Mouse (Mus musculus): Measurements from ENCODE around the gene Duox1. TPM values are rescaled to one million over a fixed set of nuclear protein-coding genes. Genes with fewer than 3 reads are reported as not detected.

The Duox1 gene
- polyA plus RNA-seq, 1 experiment = not detected

DNA sequence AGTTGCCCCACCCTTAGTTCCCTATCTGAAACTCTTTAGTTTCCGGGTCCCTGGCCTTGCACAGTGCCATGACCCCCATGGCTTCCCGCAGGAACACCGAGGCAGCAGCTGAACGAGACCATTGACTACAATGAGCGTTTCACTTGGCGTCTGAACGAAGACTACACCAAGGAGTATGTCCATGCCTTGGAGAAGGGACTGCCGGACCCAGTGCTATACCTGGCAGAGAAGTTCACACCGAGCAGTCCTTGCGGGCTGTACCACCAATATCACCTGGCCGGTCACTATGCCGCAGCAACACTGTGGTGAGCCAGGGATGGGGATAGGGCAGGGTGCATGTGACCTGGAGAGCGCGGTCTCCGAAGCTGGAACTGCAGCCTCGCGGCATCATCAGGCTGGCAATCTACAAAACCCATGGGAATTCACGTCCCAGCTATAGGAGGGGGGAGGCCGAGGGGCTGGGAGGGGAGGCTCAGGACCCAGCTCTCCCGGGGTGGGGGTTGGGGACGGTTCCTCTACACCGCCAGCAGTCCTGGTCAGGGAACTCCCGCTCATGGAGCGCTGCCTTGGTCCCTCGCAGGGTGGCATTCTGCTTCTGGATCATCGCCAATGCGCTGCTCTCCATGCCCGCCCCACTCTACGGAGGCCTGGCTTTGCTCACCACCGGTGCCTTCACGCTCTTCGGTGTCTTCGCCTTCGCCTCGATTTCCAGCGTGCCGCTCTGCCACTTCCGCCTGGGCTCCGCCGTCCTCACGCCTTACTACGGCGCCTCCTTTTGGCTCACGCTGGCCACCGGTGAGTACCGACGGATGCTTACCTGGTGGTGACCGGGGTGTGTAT is 14.2 kb upstream of the Duox1 start:
- peaks cover 15% of the 10 kb centered on the region; the same call in 1 of the 2 replicates for H3K4me1 ChIP-seq (ENCODE audit: control insufficient read depth, insufficient read depth, insufficient read length)
- WGBS = 4% methylated on average over 48 of the region's 48 CpGs
- H3K36me3 ChIP-seq (ENCODE audit: control insufficient read depth, insufficient read depth, low read length) = no peaks in the 10 kb centered on the region
- DNase-seq (ENCODE audit: low read depth in 1 of 2, low spot score in 2 of 2) = no peak
- peak overlapping the region; percentile 31; the same call in 1 of the 2 replicates for H3K4me3 ChIP-seq (ENCODE audit: extremely low read depth, insufficient read depth, insufficient read length)
- TF ChIP-seq POLR2A (IDR thresholded peaks at IDR 0.05; ENCODE audit: low read depth, low read length) (no peak), CTCF (IDR thresholded peaks at IDR 0.05; ENCODE audit: extremely low read depth, insufficient read depth, insufficient read length, insufficient replicate concordance) (no peak)
- H3K27me3 ChIP-seq (ENCODE audit: control insufficient read depth, insufficient read depth, low read length) = peaks cover 38% of the 10 kb centered on the region
- no peak overlapping the region for H3K27ac ChIP-seq (ENCODE audit: insufficient read depth, low read length)

DNA sequence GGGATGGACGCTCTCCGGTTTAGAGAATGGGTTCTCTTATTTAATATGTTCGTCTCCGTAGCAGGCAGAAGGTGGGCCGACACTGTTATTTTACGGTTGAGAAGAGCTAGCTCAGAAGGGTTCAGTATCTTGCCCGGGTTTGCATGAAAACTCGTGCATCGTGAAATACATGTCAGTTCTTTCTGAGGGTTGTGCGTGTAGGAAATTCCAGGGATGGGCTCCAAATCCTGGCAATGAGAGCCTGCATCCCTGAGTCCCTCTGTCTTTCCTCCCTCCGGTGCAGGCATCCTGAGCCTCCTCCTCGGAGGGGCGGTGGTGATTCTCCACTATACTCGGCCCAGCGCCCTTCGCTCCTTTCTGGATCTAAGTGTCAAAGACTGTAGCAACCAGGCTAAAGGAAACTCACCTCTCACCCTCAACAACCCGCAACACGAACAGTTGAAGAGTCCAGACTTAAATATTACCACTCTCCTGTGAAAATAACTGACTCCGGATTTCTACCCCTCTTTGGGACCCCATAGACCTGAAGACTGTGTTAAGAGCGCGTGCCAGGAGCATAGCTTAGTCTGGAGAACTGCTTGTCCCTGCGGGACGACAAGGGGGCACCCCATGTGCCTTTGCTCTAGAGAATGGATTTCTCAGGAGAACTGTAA is 13.4 kb upstream of the Duox1 start:
- Histone ChIP-seq H3K4me1 (ENCODE audit: control insufficient read depth, insufficient read depth, insufficient read length) (peaks cover 15% of the 10 kb centered on the region; the same call in 1 of the 2 replicates), H3K27ac (ENCODE audit: insufficient read depth, low read length) (no peak overlapping the region), H3K27me3 (ENCODE audit: control insufficient read depth, insufficient read depth, low read length) (peaks cover 36% of the 10 kb centered on the region), H3K4me3 (ENCODE audit: extremely low read depth, insufficient read depth, insufficient read length) (peak overlapping the region; percentile 31; the same call in 1 of the 2 replicates), H3K36me3 (ENCODE audit: control insufficient read depth, insufficient read depth, low read length) (no peaks in the 10 kb centered on the region)
- no peak for DNase-seq (ENCODE audit: low read depth in 1 of 2, low spot score in 2 of 2)
- 14% methylated on average over 23 of the region's 23 CpGs for WGBS
- TF ChIP-seq CTCF (IDR thresholded peaks at IDR 0.05; ENCODE audit: extremely low read depth, insufficient read depth, insufficient read length, insufficient replicate concordance) = no peak
- no peak for TF ChIP-seq POLR2A (IDR thresholded peaks at IDR 0.05; ENCODE audit: low read depth, low read length)

DNA sequence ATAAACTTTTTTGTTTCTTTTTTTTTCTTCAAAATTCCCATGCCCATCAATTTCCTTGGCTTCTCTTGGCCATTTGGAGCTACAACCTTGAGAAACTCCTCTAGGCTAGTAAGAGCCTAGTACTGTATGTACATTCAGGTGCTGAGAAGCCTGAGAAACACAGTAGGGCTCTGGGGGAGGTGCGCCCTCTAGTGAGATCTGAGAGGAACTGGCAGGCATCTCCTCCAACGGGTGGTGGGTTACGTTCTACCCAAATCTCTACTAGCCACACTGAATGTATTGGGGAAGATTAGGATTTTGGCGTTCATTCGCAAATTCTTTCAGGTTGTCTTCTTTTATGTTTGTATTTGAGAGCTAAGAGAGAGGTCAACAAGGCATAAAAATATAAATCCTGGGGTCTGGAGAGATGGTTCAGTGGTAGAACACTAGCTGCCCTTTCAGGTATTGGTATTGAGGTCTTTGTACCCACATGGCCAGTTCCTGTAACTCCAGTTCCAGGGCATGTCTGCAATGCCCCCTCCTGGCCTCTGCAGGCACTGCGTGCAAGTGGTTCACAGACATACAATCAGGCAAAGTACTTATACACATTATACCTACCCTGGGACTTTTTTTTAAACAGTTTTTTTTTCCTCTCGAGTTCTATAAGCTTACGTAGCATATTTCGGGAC is 12.8 kb upstream of the Duox1 start:
- Histone ChIP-seq H3K4me1 (ENCODE audit: control insufficient read depth, insufficient read depth, insufficient read length) (peaks cover 15% of the 10 kb centered on the region; the same call in 1 of the 2 replicates), H3K36me3 (ENCODE audit: control insufficient read depth, insufficient read depth, low read length) (no peaks in the 10 kb centered on the region), H3K4me3 (ENCODE audit: extremely low read depth, insufficient read depth, insufficient read length) (no peak overlapping the region), H3K27ac (ENCODE audit: insufficient read depth, low read length) (no peak overlapping the region), H3K27me3 (ENCODE audit: control insufficient read depth, insufficient read depth, low read length) (peaks cover 30% of the 10 kb centered on the region)
- no peak for TF ChIP-seq POLR2A (IDR thresholded peaks at IDR 0.05; ENCODE audit: low read depth, low read length)
- peak; percentile 78; the same call in 1 of the 2 replicates for TF ChIP-seq CTCF (IDR thresholded peaks at IDR 0.05; ENCODE audit: extremely low read depth, insufficient read depth, insufficient read length, insufficient replicate concordance)
- WGBS = 14% methylated on average over 9 of the region's 9 CpGs
- DNase-seq (ENCODE audit: low read depth in 1 of 2, low spot score in 2 of 2) = peak; percentile 52 to 60

DNA sequence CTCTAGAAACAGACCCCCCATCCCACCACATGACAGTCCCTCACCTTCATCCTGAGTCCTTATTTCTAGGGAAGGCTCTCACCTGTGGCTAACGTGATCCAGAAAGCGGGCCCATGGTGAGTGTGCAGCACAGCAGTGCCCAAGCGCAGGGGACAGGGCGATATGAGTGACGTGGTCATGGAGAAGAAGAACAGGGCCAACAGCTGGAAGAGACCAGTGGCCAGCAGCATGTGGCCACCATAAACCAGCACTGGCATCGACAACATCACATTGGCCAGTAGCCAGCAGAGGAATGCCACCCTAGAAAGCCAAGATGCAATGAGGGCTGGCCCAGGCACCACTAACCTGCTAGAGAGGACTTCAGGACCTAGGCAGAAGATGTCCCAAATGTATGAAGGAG is 10.9 kb upstream of the Duox1 start:
- WGBS = 90% methylated on average over 6 of the region's 6 CpGs
- no peak overlapping the region for H3K4me3 ChIP-seq (ENCODE audit: extremely low read depth, insufficient read depth, insufficient read length)
- no peaks in the 10 kb centered on the region for H3K36me3 ChIP-seq (ENCODE audit: control insufficient read depth, insufficient read depth, low read length)
- H3K27ac ChIP-seq (ENCODE audit: insufficient read depth, low read length) = no peak overlapping the region
- H3K4me1 ChIP-seq (ENCODE audit: control insufficient read depth, insufficient read depth, insufficient read length) = peaks cover 9% of the 10 kb centered on the region; the same call in 1 of the 2 replicates
- no peak for DNase-seq (ENCODE audit: low read depth in 1 of 2, low spot score in 2 of 2)
- TF ChIP-seq CTCF (IDR thresholded peaks at IDR 0.05; ENCODE audit: extremely low read depth, insufficient read depth, insufficient read length, insufficient replicate concordance) = no peak
- no peak for TF ChIP-seq POLR2A (IDR thresholded peaks at IDR 0.05; ENCODE audit: low read depth, low read length)
- H3K27me3 ChIP-seq (ENCODE audit: control insufficient read depth, insufficient read depth, low read length) = peaks cover 20% of the 10 kb centered on the region

DNA sequence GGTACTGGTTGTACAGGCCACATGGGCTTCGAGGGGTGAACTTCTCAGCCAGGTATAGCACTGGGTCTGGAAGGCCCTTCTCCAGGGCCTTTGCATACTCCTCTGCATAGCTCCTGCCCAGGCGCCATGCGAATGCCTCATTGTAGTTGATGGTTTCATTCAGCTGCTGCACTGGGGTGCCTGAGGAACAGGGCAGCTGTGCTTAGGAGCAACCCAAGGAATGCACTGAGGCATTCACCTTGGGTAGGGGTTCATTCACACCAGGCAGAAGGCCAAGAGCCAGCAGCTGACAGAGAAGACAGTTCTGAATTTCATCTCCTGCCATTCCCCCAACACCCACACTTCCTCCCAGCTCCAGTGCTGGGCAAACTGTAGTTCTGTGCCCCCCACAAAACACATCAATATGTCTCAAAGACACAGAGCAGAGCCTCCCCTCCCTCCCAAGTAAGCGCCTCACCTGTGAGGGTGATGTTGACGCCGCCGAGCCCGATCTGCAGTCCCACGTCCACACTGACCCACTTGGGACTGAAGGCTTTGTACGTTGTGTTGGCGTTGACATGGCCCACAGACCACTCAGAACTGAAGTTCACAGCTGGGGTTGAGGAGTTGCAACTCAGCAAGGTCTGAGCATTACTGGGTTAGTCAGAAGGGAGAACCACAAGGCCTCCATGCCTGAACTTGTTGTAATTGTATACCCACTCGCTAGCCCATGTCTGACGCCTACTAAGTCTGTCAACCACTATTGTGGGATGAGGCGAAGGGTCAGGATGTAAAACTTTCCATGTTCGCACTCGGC is 10.2 kb upstream of the Duox1 start:
- Histone ChIP-seq H3K27ac (ENCODE audit: insufficient read depth, low read length) (no peak overlapping the region), H3K36me3 (ENCODE audit: control insufficient read depth, insufficient read depth, low read length) (no peaks in the 10 kb centered on the region), H3K4me1 (ENCODE audit: control insufficient read depth, insufficient read depth, insufficient read length) (peaks cover 9% of the 10 kb centered on the region; the same call in 1 of the 2 replicates), H3K4me3 (ENCODE audit: extremely low read depth, insufficient read depth, insufficient read length) (no peak overlapping the region), H3K27me3 (ENCODE audit: control insufficient read depth, insufficient read depth, low read length) (peaks cover 12% of the 10 kb centered on the region)
- no peak for TF ChIP-seq CTCF (IDR thresholded peaks at IDR 0.05; ENCODE audit: extremely low read depth, insufficient read depth, insufficient read length, insufficient replicate concordance)
- no peak for TF ChIP-seq POLR2A (IDR thresholded peaks at IDR 0.05; ENCODE audit: low read depth, low read length)
- 88% methylated on average over 16 of the region's 16 CpGs for WGBS
- DNase-seq (ENCODE audit: low read depth in 1 of 2, low spot score in 2 of 2) = no peak

DNA sequence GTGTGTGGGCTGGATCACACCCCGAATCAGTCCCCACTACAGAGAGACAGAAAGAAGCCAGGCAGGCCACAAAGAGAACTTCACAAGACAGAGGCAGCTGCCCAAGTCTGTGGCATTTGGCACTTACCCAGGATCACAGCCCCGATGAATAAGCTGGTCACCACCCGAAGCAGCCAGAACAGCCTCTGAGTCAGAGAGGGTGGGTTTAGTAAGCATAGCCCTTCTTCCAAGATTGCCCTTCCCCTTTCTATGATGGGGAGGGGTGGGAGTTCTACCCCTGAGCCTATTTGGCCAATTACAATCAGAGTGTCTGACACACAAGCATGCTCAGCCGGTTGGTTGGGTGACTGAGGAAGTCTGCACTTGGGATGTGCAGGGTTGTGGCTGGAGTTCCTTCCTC is 9.3 kb upstream of the Duox1 start:
- Histone ChIP-seq H3K4me3 (ENCODE audit: extremely low read depth, insufficient read depth, insufficient read length) (no peak overlapping the region), H3K27ac (ENCODE audit: insufficient read depth, low read length) (no peak overlapping the region), H3K36me3 (ENCODE audit: control insufficient read depth, insufficient read depth, low read length) (no peaks in the 10 kb centered on the region), H3K27me3 (ENCODE audit: control insufficient read depth, insufficient read depth, low read length) (peaks cover 7% of the 10 kb centered on the region), H3K4me1 (ENCODE audit: control insufficient read depth, insufficient read depth, insufficient read length) (peaks cover 6% of the 10 kb centered on the region; the same call in 1 of the 2 replicates)
- DNase-seq (ENCODE audit: low read depth in 1 of 2, low spot score in 2 of 2) = no peak
- WGBS = 6% methylated on average over 4 of the region's 4 CpGs
- TF ChIP-seq POLR2A (IDR thresholded peaks at IDR 0.05; ENCODE audit: low read depth, low read length) (no peak), CTCF (IDR thresholded peaks at IDR 0.05; ENCODE audit: extremely low read depth, insufficient read depth, insufficient read length, insufficient replicate concordance) (no peak)
